Mouse (Mus musculus) natural killer cell, adult 2 months (primary cell): Measurements from ENCODE around the gene Olfr318.
"Not testable (repeated sequence)": the region's sequence is repeated elsewhere in the genome, so short reads cannot be mapped to it uniquely, and the experiment has no call there.

ENCODE experiments used
- DNase-seq, 2 experiments: peaks; one replicate each; pipeline ENCODE4 v3.0.0; 2022; ENCODE audit warnings: low spot score in 2 of 2

Gene Olfr318

GRCm38 (mm10) chr11:58723914-58724313, at the start of gene Olfr318:
Gene Olfr318 (minus strand): TSS chr11:58724014.
- no peak for DNase-seq

DNA sequence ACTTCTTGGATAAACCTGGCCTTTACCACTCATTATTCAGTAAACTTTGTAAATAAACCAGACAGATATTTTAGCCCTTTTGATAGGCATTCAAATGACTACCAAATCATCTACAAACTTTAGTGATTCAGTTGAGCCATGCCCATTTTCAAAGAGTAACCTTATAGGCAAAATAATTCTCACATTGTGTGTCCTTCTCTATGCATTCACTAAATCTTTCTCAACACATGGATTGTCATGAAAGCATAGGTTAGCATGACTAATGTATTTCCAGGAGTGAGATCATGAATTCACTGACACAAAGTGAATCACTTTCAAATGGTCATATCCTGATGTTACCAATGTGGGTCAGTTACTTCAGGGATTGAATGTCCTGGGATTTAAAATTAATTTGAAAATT, 49.1 kb upstream of the Olfr318 start, which contains the start of gene Olfr315:
Gene Olfr315, plus strand, starts transcription at position 301 of the 400 bp plus-strand sequence.
- no peak for DNase-seq

GRCm38 (mm10) chr11:58752434-58752833, 28.6 kb upstream of the Olfr318 start, which contains the start of gene Olfr316:
Gene Olfr316 (plus strand): TSS chr11:58752734.
- DNase-seq = no peak

DNA sequence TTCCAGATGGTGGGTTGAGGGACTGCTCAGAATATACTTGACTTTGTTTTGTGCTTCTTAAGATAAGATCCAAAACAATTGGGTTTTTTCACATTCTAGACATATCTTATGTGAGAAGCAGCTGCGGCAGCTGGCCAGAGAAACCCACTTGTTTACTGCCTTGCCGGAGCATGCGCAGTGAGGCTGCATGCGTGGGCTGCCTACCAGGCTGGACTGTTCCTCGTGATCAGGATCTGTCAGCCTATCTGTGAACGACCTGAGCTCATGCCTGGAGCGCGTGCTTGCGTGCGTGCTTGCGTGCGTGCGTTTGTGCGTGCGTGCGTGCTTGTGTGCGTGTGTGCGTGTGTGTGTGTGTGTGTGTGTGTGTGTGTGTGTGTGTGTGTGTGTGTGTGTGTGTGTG, 27.3 kb upstream of the Olfr318 start:
- DNase-seq = not testable (repeated sequence)

DNA sequence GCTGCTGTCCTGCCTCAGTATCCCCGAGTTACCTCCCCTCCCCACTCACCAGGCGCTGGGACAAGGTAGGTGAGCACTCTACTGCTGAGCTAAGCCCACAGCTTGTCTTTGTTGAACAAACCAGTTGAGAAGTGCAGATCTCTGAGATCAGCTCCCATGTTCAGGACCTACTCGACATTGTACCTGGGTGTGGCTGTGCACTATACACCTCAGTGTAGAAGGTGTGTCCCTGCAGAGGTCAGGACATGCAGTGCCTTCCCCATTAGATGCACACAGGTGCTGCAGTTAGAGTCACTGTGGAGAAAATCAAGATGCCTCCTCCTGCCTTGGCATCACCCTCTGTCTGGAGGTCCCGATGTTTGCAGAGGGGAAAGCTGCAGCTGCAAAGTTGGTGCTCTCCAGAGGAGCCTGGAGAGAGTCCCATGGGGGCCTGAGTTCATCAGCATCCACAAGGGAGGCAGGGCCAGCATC, 15.0 kb upstream of the Olfr318 start, which contains the start of gene Olfr317:
Gene Olfr317, minus strand, starts transcription at position 421 of the 471 bp plus-strand sequence.
- no peak for DNase-seq

GRCm38 (mm10) chr11:58733372-58733771, 9.6 kb upstream of the Olfr318 start:
- no peak for DNase-seq

- not testable (repeated sequence) for DNase-seq
These were observed 4.3 kb upstream of the Olfr318 start for GRCm38 (mm10) chr11:58727896-58728650.

DNA sequence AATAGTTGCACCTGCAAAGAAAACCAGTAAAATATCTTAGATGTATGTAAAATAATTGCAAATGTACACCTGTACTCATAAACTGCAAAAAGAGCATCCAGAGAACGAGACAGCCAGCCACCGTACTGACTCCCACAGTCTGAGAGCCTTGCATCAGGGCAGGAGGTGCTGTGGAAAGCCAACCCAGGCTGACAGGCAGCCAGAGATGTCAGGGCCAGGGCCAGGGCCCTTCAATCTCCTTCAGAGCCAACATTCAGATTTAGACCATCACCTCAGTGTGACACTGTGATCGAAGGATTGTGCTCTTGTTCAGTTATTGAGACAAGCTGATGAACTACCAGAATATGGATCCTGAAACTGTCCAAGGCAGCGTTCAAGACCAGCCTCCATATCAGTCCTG, 4.1 kb downstream of the Olfr318 start:
- DNase-seq = no peak

DNA sequence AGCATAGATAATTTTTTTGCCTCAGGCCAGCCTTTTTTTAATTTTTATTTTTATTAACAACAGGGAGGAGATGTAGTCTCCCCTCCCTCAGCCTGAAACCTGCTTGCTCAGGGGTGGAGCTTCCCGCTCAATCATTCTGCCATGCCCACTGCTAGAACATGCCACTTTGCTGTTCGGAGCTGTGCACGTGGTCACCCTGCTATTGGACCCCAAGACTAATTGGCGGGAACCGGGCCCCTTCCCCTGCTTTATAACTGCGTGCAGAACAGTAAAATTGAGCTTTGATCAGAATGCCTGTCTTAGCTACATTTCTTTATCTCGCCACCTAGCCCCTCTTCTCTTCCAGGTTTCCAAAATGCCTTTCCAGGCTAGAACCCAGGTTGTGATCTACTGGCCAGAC, 6.1 kb downstream of the Olfr318 start:
- DNase-seq = not testable (repeated sequence)

DNA sequence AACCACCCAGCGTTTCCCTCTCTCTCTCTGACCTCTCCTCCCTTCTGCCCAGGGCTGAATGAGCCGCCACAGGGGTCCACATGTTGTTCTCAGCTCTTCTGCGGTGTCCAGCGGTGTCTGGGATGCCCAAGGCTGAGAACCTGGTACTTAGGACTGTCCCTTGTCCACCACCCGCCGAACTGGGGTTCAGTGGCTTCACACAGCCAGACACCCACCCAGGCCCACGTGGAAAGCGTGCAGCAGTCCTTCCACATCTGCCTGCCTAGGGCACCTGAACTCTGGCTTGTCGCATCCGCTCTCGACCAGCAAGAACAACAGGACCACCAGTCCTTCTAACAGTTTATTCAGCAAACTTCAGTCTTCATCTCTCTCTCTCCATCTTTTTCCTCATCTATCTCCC, 14.7 kb downstream of the Olfr318 start:
- DNase-seq = no peak

- DNase-seq = no peak
These were observed 25.0 kb downstream of the Olfr318 start, which contains the start of gene Olfr319 for GRCm38 (mm10) chr11:58698862-58699261. Gene Olfr319 (plus strand): TSS chr11:58699162.

GRCm38 (mm10) chr11:58680799-58681198, 43.0 kb downstream of the Olfr318 start, which contains the start of gene Olfr320:
Gene Olfr320 (plus strand): TSS chr11:58681099.
- no peak for DNase-seq

DNA sequence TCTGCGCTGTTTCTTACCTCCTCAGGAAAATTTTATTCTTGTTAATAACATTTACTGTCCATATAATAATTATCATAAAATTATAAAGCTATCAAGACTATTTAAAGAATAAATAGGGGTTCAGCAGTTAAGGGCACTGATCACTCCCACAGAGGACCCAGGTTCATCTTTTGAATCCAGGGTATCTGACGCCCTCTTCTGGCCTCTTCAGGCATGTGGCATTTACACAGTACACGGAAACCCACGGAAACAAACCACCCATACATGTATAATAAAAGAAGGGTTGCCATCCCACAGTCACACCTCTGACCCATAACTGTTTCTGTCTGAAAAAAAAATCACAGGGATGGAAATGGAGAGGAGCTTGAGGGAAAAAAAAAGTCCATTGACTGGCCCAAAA, 52.0 kb downstream of the Olfr318 start:
- no peak for DNase-seq

DNA sequence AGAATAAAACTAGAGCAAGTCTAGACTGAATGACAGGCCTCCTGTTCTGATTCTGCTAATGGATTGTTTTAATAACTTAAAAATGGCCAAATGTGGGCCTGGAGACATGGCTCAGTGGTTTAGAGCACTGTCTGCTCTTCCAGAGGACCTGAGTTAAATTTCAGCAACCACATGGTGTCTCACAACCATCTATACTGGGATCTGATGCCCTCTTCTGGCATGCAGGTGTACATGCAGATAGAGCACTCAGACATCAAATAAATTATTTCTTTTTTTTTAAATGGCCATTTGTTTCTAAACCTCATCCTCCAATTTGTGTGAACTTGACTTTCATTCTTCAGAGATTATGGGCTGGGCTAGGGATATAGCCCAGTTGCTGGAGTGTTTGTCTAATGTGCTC, 54.6 kb downstream of the Olfr318 start:
- no peak for DNase-seq
